Mouse (Mus musculus) thymus, adult 2 months (tissue): ENCODE data around the gene Prmt2. TPM values are rescaled to one million over a fixed set of nuclear protein-coding genes. Genes with fewer than 3 reads are reported as not detected.

Source experiments
- DNase-seq: peaks from one replicate; pipeline ENCODE4 v3.0.0; 2021
- H3K27ac ChIP-seq: fragments of 200-500 bp; 2 replicates; pipeline ENCODE4 v1.5.1; 2012; ENCODE audit warnings: low read length, control low read depth; ENCODE audit not compliant: control insufficient read depth, insufficient read depth
- H3K27me3 ChIP-seq: fragments of 200-500 bp; 2 replicates; pipeline ENCODE4 v1.6.1; 2012; ENCODE audit warnings: mild to moderate bottlenecking, low read length, moderate library complexity, mixed read lengths; ENCODE audit not compliant: control insufficient read depth, insufficient read depth
- H3K36me3 ChIP-seq: fragments of 200-500 bp; 2 replicates; pipeline ENCODE4 v1.6.1; 2012; ENCODE audit warnings: mild to moderate bottlenecking, low read length, moderate library complexity; ENCODE audit not compliant: control insufficient read depth, insufficient read depth
- H3K4me1 ChIP-seq: fragments of 200-500 bp; replicated peaks from 2 replicates; pipeline ENCODE4 v1.6.1; 2012; ENCODE audit warnings: low read length; ENCODE audit not compliant: control insufficient read depth, insufficient read depth
- H3K4me3 ChIP-seq: fragments of 200-500 bp; 2 replicates; pipeline ENCODE4 v1.5.1; 2012; ENCODE audit warnings: mild to moderate bottlenecking, low read length, control low read depth, moderate library complexity; ENCODE audit not compliant: control insufficient read depth, insufficient read depth
- CTCF ChIP-seq: fragments of 200-500 bp; IDR thresholded peaks from 2 replicates; pipeline ENCODE4 v1.5.1; 2012; ENCODE audit warnings: mild to moderate bottlenecking, control low read depth, low read length, moderate library complexity, borderline replicate concordance; ENCODE audit not compliant: control insufficient read depth, poor library complexity, insufficient read depth; ENCODE audit errors: extremely low read depth
- POLR2A ChIP-seq: fragments of 200-500 bp; IDR thresholded peaks from 2 replicates; pipeline ENCODE4 v1.6.1; 2012; ENCODE audit warnings: mild to moderate bottlenecking, low read length, control low read depth, moderate library complexity; ENCODE audit not compliant: control insufficient read depth, poor library complexity, insufficient read depth; ENCODE audit errors: extremely low read depth
- WGBS: fragments of 180-500 bp; shearing (Covaris S2); methylation state at CpG from one replicate; pipeline ENCODE4 v1.1.7; 2018; 5-methylcytosine and 5-hydroxymethylcytosine counted together
- polyA plus RNA-seq: library from polyadenylated mRNA; depleted of rRNA; stranded (reverse); fragments of >200 nt; gene quantifications from 2 replicates; pipeline ENCODE4 v1.2.3, GENCODE M21; 2012

The Prmt2 gene
- polyA plus RNA-seq, 1 experiment: 25.0 TPM

DNA sequence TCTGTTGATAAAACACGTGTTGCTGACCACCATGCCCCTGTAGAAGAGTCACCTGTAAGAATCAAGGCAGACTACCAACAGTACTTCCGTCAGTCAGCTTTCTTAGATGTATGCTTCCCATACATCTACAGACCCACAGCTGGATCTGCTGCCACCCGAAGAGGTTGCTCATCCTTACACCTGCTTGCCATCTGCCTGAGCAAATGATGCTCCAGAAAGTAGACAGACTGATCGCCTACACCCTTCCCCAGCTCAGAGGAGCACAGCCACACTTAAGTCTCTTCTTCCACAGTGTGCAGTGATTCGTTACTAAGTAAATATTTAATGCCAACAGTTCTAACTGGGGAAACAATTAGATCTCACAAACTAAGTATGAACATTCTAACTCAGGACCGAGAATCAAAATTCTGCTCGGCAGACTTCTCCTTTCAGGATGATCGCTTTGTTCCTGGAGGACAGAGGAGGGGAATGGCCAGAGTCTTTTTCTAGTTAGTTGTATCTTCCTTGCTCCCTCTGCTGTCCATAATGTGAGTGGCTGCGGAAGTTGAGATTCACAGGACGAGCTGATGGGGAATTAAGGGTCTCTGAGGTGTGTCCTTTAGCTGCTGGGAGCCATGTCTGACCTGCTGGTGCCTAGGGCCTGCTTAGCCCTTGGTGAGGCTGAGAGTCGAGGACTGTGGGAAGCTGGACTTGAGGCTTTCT is 22.8 kb upstream of the Prmt2 start:
- Histone ChIP-seq H3K4me1 (peaks cover 14% of the 10 kb centered on the region), H3K4me3 (no peak overlapping the region), H3K27me3 (no peaks in the 10 kb centered on the region), H3K27ac (no peak overlapping the region), H3K36me3 (no peaks in the 10 kb centered on the region)
- no peak for TF ChIP-seq CTCF
- no peak for TF ChIP-seq POLR2A
- DNase-seq: no peak
- WGBS: 85% methylated on average over 11 of the region's 11 CpGs

DNA sequence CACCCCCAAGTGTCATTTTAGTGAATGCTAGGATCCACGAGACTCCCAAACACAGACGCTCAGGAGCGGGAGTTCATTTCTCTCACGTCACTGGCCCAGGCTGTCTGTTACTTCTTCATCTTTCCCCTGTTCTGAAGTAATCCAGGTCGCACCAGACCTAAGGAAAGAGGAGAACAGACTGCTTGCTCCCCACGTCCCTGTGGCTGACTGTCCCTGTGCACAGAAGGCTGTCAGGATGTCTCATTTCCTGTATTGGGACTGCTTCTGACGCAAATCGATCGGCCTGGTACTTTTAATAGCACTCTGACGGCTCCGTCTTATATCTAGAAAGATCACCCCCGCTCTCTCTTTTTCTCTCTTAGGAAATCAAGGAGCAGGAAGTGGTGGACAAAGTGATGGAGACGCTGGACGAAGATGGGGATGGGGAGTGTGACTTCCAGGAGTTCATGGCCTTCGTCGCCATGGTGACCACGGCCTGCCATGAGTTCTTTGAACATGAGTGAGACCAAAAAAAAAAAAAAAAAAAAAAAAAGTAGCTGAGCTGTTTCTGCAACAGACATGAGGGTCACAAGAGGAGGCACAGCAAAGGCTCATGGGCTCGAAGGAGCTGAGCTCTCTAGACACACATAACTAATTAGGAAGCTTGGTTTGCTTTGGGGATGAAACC is 22.0 kb upstream of the Prmt2 start:
- H3K27ac ChIP-seq: no peak overlapping the region
- WGBS: 89% methylated on average over 18 of the region's 18 CpGs
- H3K4me3 ChIP-seq: no peak overlapping the region
- H3K36me3 ChIP-seq: no peaks in the 10 kb centered on the region
- TF ChIP-seq CTCF (no peak), POLR2A (no peak)
- H3K4me1 ChIP-seq: peaks cover 14% of the 10 kb centered on the region
- no peaks in the 10 kb centered on the region for H3K27me3 ChIP-seq
- no peak for DNase-seq

- H3K27ac ChIP-seq: no peak overlapping the region
Measured at GRCm38 (mm10) chr10:76257719-76258390, 20.2 kb upstream of the Prmt2 start.

GRCm38 (mm10) chr10:76257231-76257630 is 19.6 kb upstream of the Prmt2 start:
- H3K27ac ChIP-seq: no peak overlapping the region
- H3K4me3 ChIP-seq: no peak overlapping the region
- no peaks in the 10 kb centered on the region for H3K36me3 ChIP-seq
- TF ChIP-seq CTCF (no peak), POLR2A (no peak)
- peaks cover 14% of the 10 kb centered on the region for H3K4me1 ChIP-seq
- peak; percentile 14 for DNase-seq
- 45% methylated on average over 7 of the region's 7 CpGs for WGBS
- H3K27me3 ChIP-seq: no peaks in the 10 kb centered on the region

More at GRCm38 (mm10) chr10:76257719-76258390, 20.2 kb upstream of the Prmt2 start:
- H3K4me1 ChIP-seq: peaks cover 14% of the 10 kb centered on the region
- no peak overlapping the region for H3K4me3 ChIP-seq
- H3K27me3 ChIP-seq: no peaks in the 10 kb centered on the region
- WGBS: 50% methylated on average over 12 of the region's 12 CpGs
- TF ChIP-seq POLR2A: no peak
- no peak for TF ChIP-seq CTCF
- H3K36me3 ChIP-seq: no peaks in the 10 kb centered on the region
- DNase-seq: no peak

- Histone ChIP-seq H3K4me3 (no peak overlapping the region), H3K27ac (no peak overlapping the region), H3K4me1 (peaks cover 14% of the 10 kb centered on the region), H3K27me3 (no peaks in the 10 kb centered on the region), H3K36me3 (no peaks in the 10 kb centered on the region)
- TF ChIP-seq POLR2A (no peak), CTCF (no peak)
- no peak for DNase-seq
- WGBS: 92% methylated on average over 6 of the region's 6 CpGs
Measured at GRCm38 (mm10) chr10:76255617-76256016, 18.0 kb upstream of the Prmt2 start.

DNA sequence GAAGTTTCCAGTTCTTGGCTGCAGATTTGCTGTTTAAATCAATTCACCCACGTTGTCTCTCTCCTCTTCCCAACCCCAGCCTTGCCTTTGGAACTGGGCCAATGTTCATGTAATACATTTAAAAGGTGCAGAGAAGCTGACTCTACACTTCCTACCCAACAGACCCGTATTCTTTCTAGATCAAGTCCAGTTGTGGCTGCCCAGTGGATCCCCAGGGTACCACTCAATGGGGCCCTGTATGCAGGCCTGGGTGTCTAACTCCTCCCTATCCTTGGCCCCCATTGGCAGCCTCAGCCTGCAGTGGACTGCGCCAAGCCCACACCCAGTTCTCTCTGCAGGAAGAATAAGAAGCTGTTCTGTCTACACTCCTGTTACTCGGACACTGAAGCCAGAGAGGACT is 15.9 kb upstream of the Prmt2 start, which contains the start of gene S100b:
TSS of gene S100b (plus strand) at position 318 of the 400 bp plus-strand sequence.
- Histone ChIP-seq H3K27ac (no peak within 1 kb of the TSS), H3K27me3 (no peaks in the 10 kb centered on the region), H3K4me3 (no peak within 1 kb of the TSS), H3K36me3 (no peaks in the 10 kb centered on the region), H3K4me1 (peaks cover 14% of the 10 kb centered on the region)
- no peak for DNase-seq
- TF ChIP-seq POLR2A: no peak
- no peak for TF ChIP-seq CTCF
- WGBS: 66% methylated on average over 4 of the region's 4 CpGs
